Mouse (Mus musculus) MEL (cell line): Measurements from ENCODE around the gene AC134908.4. TPM values are rescaled to one million over a fixed set of nuclear protein-coding genes. Genes with fewer than 3 reads are reported as not detected.

Source experiments
- DNase-seq: peaks from one replicate; pipeline ENCODE4 v3.0.0; 2011; ENCODE audit warnings: low read depth, low spot score
- H3K27ac ChIP-seq: 2 replicates; pipeline ENCODE4 v1.5.1; 2012; ENCODE audit warnings: low read depth, mild to moderate bottlenecking, control low read depth, low read length, moderate library complexity; ENCODE audit not compliant: control insufficient read depth
- H3K27me3 ChIP-seq, 2 experiments: fragments of 150-350 bp in 1 of 2; sonication (generic) in 1 of 2; 2 replicates each; pipeline ENCODE4 v1.6.1; 2012; ENCODE audit warnings: low read length in 2 of 2, mild to moderate bottlenecking in 2 of 2, improper control_type of control experiment in 1 of 2, moderate library complexity in 1 of 2; ENCODE audit not compliant: insufficient read depth in 2 of 2, control insufficient read depth in 1 of 2
- H3K36me3 ChIP-seq, 2 experiments: 2 replicates each; pipeline ENCODE4 v1.6.1; 2012 to 2014; ENCODE audit warnings: low read length in 2 of 2, improper control_type of control experiment in 1 of 2, inconsistent platforms in 1 of 2, mild to moderate bottlenecking in 1 of 2; ENCODE audit not compliant: insufficient read depth in 2 of 2, control insufficient read depth in 1 of 2
- H3K4me1 ChIP-seq, 2 experiments: fragments of 150-350 bp in 1 of 2; sonication (generic) in 1 of 2; 2 replicates each; pipeline ENCODE4 v1.6.1; 2012; ENCODE audit warnings: low read length in 2 of 2, improper control_type of control experiment in 1 of 2, mild to moderate bottlenecking in 1 of 2; ENCODE audit not compliant: insufficient read depth in 2 of 2, control insufficient read depth in 1 of 2
- H3K4me3 ChIP-seq, 2 experiments: fragments of 150-350 bp in 1 of 2; sonication (generic) in 1 of 2; 2 replicates each; pipeline ENCODE4 v1.5.1; 2012; ENCODE audit warnings: low read depth in 2 of 2, low read length in 2 of 2, mild to moderate bottlenecking in 2 of 2, moderate library complexity in 2 of 2, control low read depth in 1 of 2, improper control_type of control experiment in 1 of 2; ENCODE audit not compliant: control insufficient read depth in 1 of 2, insufficient read depth in 1 of 2
- H3K79me2 ChIP-seq: 2 replicates; pipeline ENCODE4 v1.6.1; 2012; ENCODE audit warnings: mild to moderate bottlenecking, low read length, moderate library complexity; ENCODE audit not compliant: control insufficient read depth, poor library complexity, insufficient read depth
- H3K9ac ChIP-seq: 2 replicates; pipeline ENCODE4 v1.6.1; 2012; ENCODE audit warnings: low read depth, mild to moderate bottlenecking, control low read depth, low read length, moderate library complexity; ENCODE audit not compliant: control insufficient read depth, poor library complexity, severe bottlenecking
- H3K9me3 ChIP-seq: fragments of 150-350 bp; sonication (generic); replicated peaks from 2 replicates; pipeline ENCODE4 v1.6.1; 2012; ENCODE audit warnings: mild to moderate bottlenecking, low read length, improper control_type of control experiment, moderate library complexity; ENCODE audit not compliant: insufficient read depth
- E2F4 ChIP-seq: IDR thresholded peaks from 2 replicates; pipeline ENCODE4 v1.6.1; 2011; ENCODE audit warnings: low read depth, low read length, improper control_type of control experiment, borderline replicate concordance
- EP300 ChIP-seq, 2 experiments: IDR thresholded peaks; 2 replicates each; pipeline ENCODE4 v1.6.1; 2011; ENCODE audit warnings: improper control_type of control experiment in 2 of 2, low read length in 2 of 2, low read depth in 1 of 2, mild to moderate bottlenecking in 1 of 2
- ETS1 ChIP-seq: IDR thresholded peaks from 2 replicates; pipeline ENCODE4 v1.6.1; 2012; ENCODE audit warnings: low read depth, mild to moderate bottlenecking, inconsistent platforms, low read length, improper control_type of control experiment, moderate library complexity
- GABPA ChIP-seq: IDR thresholded peaks from 2 replicates; pipeline ENCODE4 v1.6.1; 2012; ENCODE audit warnings: low read depth, mild to moderate bottlenecking, inconsistent platforms, low read length, improper control_type of control experiment, moderate library complexity
- GATA1 ChIP-seq: IDR thresholded peaks from 2 replicates; pipeline ENCODE4 v1.6.1; 2011; ENCODE audit warnings: low read depth, low read length, improper control_type of control experiment
- JUND ChIP-seq: IDR thresholded peaks from 2 replicates; pipeline ENCODE4 v1.6.1; 2011; ENCODE audit warnings: low read depth, mild to moderate bottlenecking, improper control_type of control experiment, low read length
- KAT2A ChIP-seq: conservative IDR thresholded peaks from 2 replicates; pipeline ENCODE4 v1.6.1; 2012; ENCODE audit warnings: low read depth, low read length, improper control_type of control experiment, inconsistent platforms
- MAFK ChIP-seq: IDR thresholded peaks from 2 replicates; pipeline ENCODE4 v1.6.1; 2011; ENCODE audit warnings: low read depth, mild to moderate bottlenecking, low read length, improper control_type of control experiment, borderline replicate concordance
- MEF2A ChIP-seq: IDR thresholded peaks from 2 replicates; pipeline ENCODE4 v1.6.1; 2014; ENCODE audit warnings: low read depth, mild to moderate bottlenecking, inconsistent platforms, low read length, improper control_type of control experiment; ENCODE audit not compliant: poor library complexity, insufficient replicate concordance, severe bottlenecking; ENCODE audit errors: extremely low read depth
- MYB ChIP-seq: IDR thresholded peaks from 2 replicates; pipeline ENCODE4 v1.6.1; 2011; ENCODE audit warnings: mild to moderate bottlenecking, low read depth, low read length, improper control_type of control experiment
- NRF1 ChIP-seq: IDR thresholded peaks from 2 replicates; pipeline ENCODE4 v1.6.1; 2014; ENCODE audit warnings: low read depth, mild to moderate bottlenecking, inconsistent platforms, low read length, improper control_type of control experiment, moderate library complexity; ENCODE audit not compliant: poor library complexity, insufficient read depth, severe bottlenecking
- POLR2AphosphoS5 ChIP-seq: IDR thresholded peaks from 2 replicates; pipeline ENCODE4 v1.6.1; 2012; ENCODE audit warnings: low read depth, borderline replicate concordance, mild to moderate bottlenecking, inconsistent platforms, low read length, moderate library complexity, mixed read lengths
- RAD21 ChIP-seq: IDR thresholded peaks from 2 replicates; pipeline ENCODE4 v1.6.1; 2011; ENCODE audit warnings: mild to moderate bottlenecking, low read depth, low read length, improper control_type of control experiment
- RCOR1 ChIP-seq: IDR thresholded peaks from 2 replicates; pipeline ENCODE4 v1.6.1; 2012; ENCODE audit warnings: low read depth, mild to moderate bottlenecking, inconsistent platforms, low read length, improper control_type of control experiment
- TBP ChIP-seq: IDR thresholded peaks from 2 replicates; pipeline ENCODE4 v1.8.0; 2011; ENCODE audit warnings: low read depth, low read length, improper control_type of control experiment
- TCF12 ChIP-seq: IDR thresholded peaks from 2 replicates; pipeline ENCODE4 v1.6.1; 2014; ENCODE audit warnings: low read depth, mild to moderate bottlenecking, inconsistent platforms, low read length, improper control_type of control experiment, moderate library complexity
- ZC3H11A ChIP-seq: IDR thresholded peaks from 2 replicates; pipeline ENCODE4 v1.6.1; 2012; ENCODE audit warnings: low read depth, mild to moderate bottlenecking, inconsistent platforms, low read length, improper control_type of control experiment
- polyA plus RNA-seq, 2 experiments: library from polyadenylated mRNA; stranded (reverse) in 1 of 2; unstranded in 1 of 2; fragments of >175 nt in 1 of 2; fragments of >200 nt in 1 of 2; gene quantifications; 2 replicates each; pipeline versions ENCODE4 v1.2.1 to v1.2.4; 2012; ENCODE audit warnings: low replicate concordance in 2 of 2, low read depth in 1 of 2; ENCODE audit not compliant: insufficient read length in 2 of 2, insufficient read depth in 1 of 2, missing spikeins in 1 of 2
- total RNA-seq: library from RNA; depleted of rRNA; stranded (reverse); fragments of 300-350 nt; gene quantifications from 2 replicates; pipeline ENCODE4 v1.2.3, GENCODE M21; 2012

Gene AC134908.4
- total and polyA plus RNA-seq, 3 experiments: 0.92 TPM; not detected in 2

- no peaks in the 10 kb centered on the region for H3K9me3 ChIP-seq
- H3K4me1 ChIP-seq: peaks cover 2 to 8% of the 10 kb centered on the region in 2 experiments; a peak in 3 of 4 replicates
- no peaks in the 10 kb centered on the region; a peak in 2 of 4 replicates for H3K36me3 ChIP-seq
- no peak within 1 kb of the TSS for H3K4me3 ChIP-seq
- no peak within 1 kb of the TSS for H3K27ac ChIP-seq
- no peaks in the 10 kb centered on the region for H3K27me3 ChIP-seq
- peaks cover 24% of the 10 kb centered on the region for H3K79me2 ChIP-seq
- DNase-seq: no peak
- TF ChIP-seq E2F4 (no peak), MAFK (no peak), KAT2A (no peak), RAD21 (no peak), ETS1 (no peak), GATA1 (no peak), ZC3H11A (no peak)
- no peak within 1 kb of the TSS for H3K9ac ChIP-seq
Measured at GRCm38 (mm10) chr17:25837076-25837410, 41.6 kb upstream of the AC134908.4 start, which contains the start of gene Rhbdl1. Gene Rhbdl1 (minus strand): TSS chr17:25837295.

- H3K79me2 ChIP-seq: peaks cover 29% of the 10 kb centered on the region
- no peak for DNase-seq
- no peak overlapping the region for H3K4me3 ChIP-seq
- H3K36me3 ChIP-seq: peaks cover 0 to 2% of the 10 kb centered on the region in 2 experiments; a peak in 2 of 4 replicates
- peaks cover 2 to 12% of the 10 kb centered on the region in 2 experiments; a peak in 3 of 4 replicates for H3K4me1 ChIP-seq
- no peaks in the 10 kb centered on the region for H3K27me3 ChIP-seq
- no peaks in the 10 kb centered on the region for H3K9me3 ChIP-seq
- no peak overlapping the region for H3K27ac ChIP-seq
- no peak overlapping the region for H3K9ac ChIP-seq
- TF ChIP-seq JUND (no peak), EP300 (IDR thresholded peaks at IDR 0.05; ENCODE audit: low read depth in 1 of 2, low read length in 2 of 2) (no peak), POLR2AphosphoS5 (no peak), GATA1 (no peak), GABPA (no peak), E2F4 (no peak), TBP (no peak), NRF1 (no peak)
Measured at GRCm38 (mm10) chr17:25836397-25837075, 41.1 kb upstream of the AC134908.4 start.

- H3K36me3 ChIP-seq: peaks cover 0 to 6% of the 10 kb centered on the region in 2 experiments; a peak in 2 of 4 replicates
- TF ChIP-seq TCF12 (no peak), RCOR1 (no peak), MYB (no peak), JUND (no peak), GATA1 (no peak), POLR2AphosphoS5 (no peak), MEF2A (no peak)
- TF ChIP-seq, all 39 proteins: peak for 0
- H3K27me3 ChIP-seq: no peaks in the 10 kb centered on the region
- H3K4me3 ChIP-seq: no peak overlapping the region
- H3K27ac ChIP-seq: no peak overlapping the region
- peaks cover 2 to 18% of the 10 kb centered on the region in 2 experiments; a peak in 3 of 4 replicates for H3K4me1 ChIP-seq
- no peak for DNase-seq
- no peaks in the 10 kb centered on the region for H3K9me3 ChIP-seq
- H3K79me2 ChIP-seq: peaks cover 36% of the 10 kb centered on the region
- no peak overlapping the region for H3K9ac ChIP-seq
Measured at GRCm38 (mm10) chr17:25835816-25836215, 40.4 kb upstream of the AC134908.4 start.
